Mouse (Mus musculus): ENCODE data around the gene Tuba1c. TPM values are rescaled to one million over a fixed set of nuclear protein-coding genes. Genes with fewer than 3 reads are reported as not detected.
"Not testable (repeated sequence)": the region's sequence is repeated elsewhere in the genome, so short reads cannot be mapped to it uniquely, and the experiment has no call there.

Tuba1c gene
- polyA plus RNA-seq, 1 experiment = 91.7 TPM

GRCm38 (mm10) chr15:99036249-99036905 lies 6.7 kb downstream of the Tuba1c start:
- TF ChIP-seq POLR2A (IDR thresholded peaks at IDR 0.05; ENCODE audit: borderline replicate concordance, extremely low read depth, low read depth, low read length) (no peak), CTCF (IDR thresholded peaks at IDR 0.05; ENCODE audit: insufficient read depth, low read length) (no peak)
- WGBS = 76% methylated on average over 8 of the region's 8 CpGs
- DNase-seq = peak; percentile 39
- Histone ChIP-seq H3K4me1 (ENCODE audit: control insufficient read depth, insufficient read depth, low read length) (peaks cover 6% of the 10 kb centered on the region; the same call in 1 of the 2 replicates), H3K4me3 (replicated peaks; ENCODE audit: extremely low read depth, low read depth, low read length) (no peak overlapping the region)

GRCm38 (mm10) chr15:99038025-99038424 lies 8.3 kb downstream of the Tuba1c start:
- WGBS = 91% methylated on average over 1 of the region's 1 CpGs
- TF ChIP-seq POLR2A (IDR thresholded peaks at IDR 0.05; ENCODE audit: borderline replicate concordance, extremely low read depth, low read depth, low read length) (no peak), CTCF (IDR thresholded peaks at IDR 0.05; ENCODE audit: insufficient read depth, low read length) (no peak)
- peaks cover 2% of the 10 kb centered on the region; the same call in 1 of the 2 replicates for H3K4me1 ChIP-seq (ENCODE audit: control insufficient read depth, insufficient read depth, low read length)

GRCm38 (mm10) chr15:99038797-99039196 lies 9.1 kb downstream of the Tuba1c start:
- Histone ChIP-seq H3K4me3 (replicated peaks; ENCODE audit: extremely low read depth, low read depth, low read length) (no peak overlapping the region), H3K4me1 (ENCODE audit: control insufficient read depth, insufficient read depth, low read length) (peaks cover 2% of the 10 kb centered on the region; the same call in 1 of the 2 replicates)
- DNase-seq = no peak
- 88% methylated on average over 5 of the region's 5 CpGs for WGBS
- no peak for TF ChIP-seq POLR2A (IDR thresholded peaks at IDR 0.05; ENCODE audit: borderline replicate concordance, extremely low read depth, low read depth, low read length)
- TF ChIP-seq CTCF (IDR thresholded peaks at IDR 0.05; ENCODE audit: insufficient read depth, low read length) = no peak

More at GRCm38 (mm10) chr15:99038025-99038424, 8.3 kb downstream of the Tuba1c start:
- DNase-seq = no peak
- no peak overlapping the region for H3K4me3 ChIP-seq (replicated peaks; ENCODE audit: extremely low read depth, low read depth, low read length)

- Histone ChIP-seq H3K4me3 (replicated peaks; ENCODE audit: extremely low read depth, low read depth, low read length) (no peak overlapping the region), H3K4me1 (ENCODE audit: control insufficient read depth, insufficient read depth, low read length) (peaks cover 2% of the 10 kb centered on the region; the same call in 1 of the 2 replicates)
- WGBS = 86% methylated on average over 4 of the region's 4 CpGs
- no peak for DNase-seq
- TF ChIP-seq POLR2A (IDR thresholded peaks at IDR 0.05; ENCODE audit: borderline replicate concordance, extremely low read depth, low read depth, low read length) = no peak
- no peak for TF ChIP-seq CTCF (IDR thresholded peaks at IDR 0.05; ENCODE audit: insufficient read depth, low read length)
Observed at GRCm38 (mm10) chr15:99039306-99039705, 9.6 kb downstream of the Tuba1c start.

GRCm38 (mm10) chr15:99039996-99040919 lies 10.6 kb downstream of the Tuba1c start:
- 53% methylated on average over 26 of the region's 26 CpGs for WGBS
- TF ChIP-seq CTCF (IDR thresholded peaks at IDR 0.05; ENCODE audit: insufficient read depth, low read length) = peak; percentile 28; the same call in 1 of the 2 replicates
- no peak for TF ChIP-seq POLR2A (IDR thresholded peaks at IDR 0.05; ENCODE audit: borderline replicate concordance, extremely low read depth, low read depth, low read length)
- H3K4me1 ChIP-seq (ENCODE audit: control insufficient read depth, insufficient read depth, low read length) = peaks cover 2% of the 10 kb centered on the region; the same call in 1 of the 2 replicates
- H3K4me3 ChIP-seq (replicated peaks; ENCODE audit: extremely low read depth, low read depth, low read length) = no peak overlapping the region
- no peak for DNase-seq

GRCm38 (mm10) chr15:99040920-99041856 lies 11.5 kb downstream of the Tuba1c start:
- Histone ChIP-seq H3K4me1 (ENCODE audit: control insufficient read depth, insufficient read depth, low read length) (peaks cover 2% of the 10 kb centered on the region; the same call in 1 of the 2 replicates), H3K4me3 (replicated peaks; ENCODE audit: extremely low read depth, low read depth, low read length) (no peak overlapping the region)
- no peak for DNase-seq
- TF ChIP-seq CTCF (IDR thresholded peaks at IDR 0.05; ENCODE audit: insufficient read depth, low read length) (no peak), POLR2A (IDR thresholded peaks at IDR 0.05; ENCODE audit: borderline replicate concordance, extremely low read depth, low read depth, low read length) (no peak)
- WGBS = 60% methylated on average over 21 of the region's 21 CpGs

GRCm38 (mm10) chr15:99042334-99042733 lies 12.6 kb downstream of the Tuba1c start:
- no peak for DNase-seq
- no peaks in the 10 kb centered on the region for H3K4me1 ChIP-seq (ENCODE audit: control insufficient read depth, insufficient read depth, low read length)
- TF ChIP-seq POLR2A (IDR thresholded peaks at IDR 0.05; ENCODE audit: borderline replicate concordance, extremely low read depth, low read depth, low read length) (no peak), CTCF (IDR thresholded peaks at IDR 0.05; ENCODE audit: insufficient read depth, low read length) (no peak)
- WGBS = 79% methylated on average over 5 of the region's 5 CpGs
- H3K4me3 ChIP-seq (replicated peaks; ENCODE audit: extremely low read depth, low read depth, low read length) = no peak overlapping the region

- no peak overlapping the region for H3K4me3 ChIP-seq (replicated peaks; ENCODE audit: extremely low read depth, low read depth, low read length)
- 46% methylated on average over 3 of the region's 3 CpGs for WGBS
- H3K4me1 ChIP-seq (ENCODE audit: control insufficient read depth, insufficient read depth, low read length) = no peaks in the 10 kb centered on the region
- no peak for DNase-seq
- no peak for TF ChIP-seq POLR2A (IDR thresholded peaks at IDR 0.05; ENCODE audit: borderline replicate concordance, extremely low read depth, low read depth, low read length)
- TF ChIP-seq CTCF (IDR thresholded peaks at IDR 0.05; ENCODE audit: insufficient read depth, low read length) = no peak
Observed at GRCm38 (mm10) chr15:99044854-99045253, 15.2 kb downstream of the Tuba1c start.

GRCm38 (mm10) chr15:99045734-99046133 lies 16.0 kb downstream of the Tuba1c start:
- not testable (repeated sequence) for H3K4me3 ChIP-seq (replicated peaks; ENCODE audit: extremely low read depth, low read depth, low read length); H3K4me1 ChIP-seq (ENCODE audit: control insufficient read depth, insufficient read depth, low read length); DNase-seq
- WGBS = 77% methylated on average over 6 of the region's 6 CpGs
